Mouse (Mus musculus) NIH3T3 (cell line): ENCODE measurements around the gene Armh3.
A peak's percentile ranks its signal among the peaks of the same experiment; 100 is the strongest.

Experiments used
- DNase-seq: peaks from one replicate; pipeline ENCODE4 v3.0.0-alpha.2; 2012; ENCODE audit warnings: low read depth

Gene Armh3

GRCm38 (mm10) chr19:45907416-45907815 is 90.9 kb downstream of the Armh3 start:
- DNase-seq, result no peak

- DNase-seq, result no peak
Observed at GRCm38 (mm10) chr19:45903861-45904260, 94.4 kb downstream of the Armh3 start.

- DNase-seq, result no peak
Observed at GRCm38 (mm10) chr19:45902390-45903035, 95.8 kb downstream of the Armh3 start.

- no peak for DNase-seq
Observed at GRCm38 (mm10) chr19:45900836-45901235, 97.5 kb downstream of the Armh3 start.

GRCm38 (mm10) chr19:45895726-45896125 is 102.6 kb downstream of the Armh3 start:
- DNase-seq, result no peak

GRCm38 (mm10) chr19:45882056-45882455 is 116.2 kb downstream of the Armh3 start:
- no peak for DNase-seq

GRCm38 (mm10) chr19:45873320-45873719 is 125.0 kb downstream of the Armh3 start:
- no peak for DNase-seq

GRCm38 (mm10) chr19:45855284-45855920 is 142.9 kb downstream of the Armh3 start:
- no peak for DNase-seq

GRCm38 (mm10) chr19:45854521-45854920 is 143.8 kb downstream of the Armh3 start:
- no peak for DNase-seq

GRCm38 (mm10) chr19:45847733-45848093 is 150.6 kb downstream of the Armh3 start:
- DNase-seq, result no peak

GRCm38 (mm10) chr19:45847016-45847732 is 151.1 kb downstream of the Armh3 start:
- DNase-seq, result peak; percentile 69

- DNase-seq, result no peak
Observed at GRCm38 (mm10) chr19:45844209-45844608, 154.1 kb downstream of the Armh3 start.

GRCm38 (mm10) chr19:45843424-45843823 is 154.9 kb downstream of the Armh3 start:
- DNase-seq, result no peak

- no peak for DNase-seq
Observed at GRCm38 (mm10) chr19:45837050-45837994, 161.0 kb downstream of the Armh3 start.

GRCm38 (mm10) chr19:45835490-45835889 is 162.8 kb downstream of the Armh3 start:
- DNase-seq, result no peak

GRCm38 (mm10) chr19:45833665-45834064 is 164.6 kb downstream of the Armh3 start:
- DNase-seq, result no peak

- no peak for DNase-seq
Observed at GRCm38 (mm10) chr19:45830679-45831078, 167.6 kb downstream of the Armh3 start.

- DNase-seq, result no peak
Observed at GRCm38 (mm10) chr19:45827736-45828135, 170.6 kb downstream of the Armh3 start.

GRCm38 (mm10) chr19:45827125-45827524 is 171.2 kb downstream of the Armh3 start:
- no peak for DNase-seq

GRCm38 (mm10) chr19:45826146-45826545 is 172.1 kb downstream of the Armh3 start:
- no peak for DNase-seq

GRCm38 (mm10) chr19:45821832-45822231 is 176.5 kb downstream of the Armh3 start:
- DNase-seq, result no peak
